Mouse (Mus musculus): ENCODE data around the gene Gmnn. TPM values are rescaled to one million over a fixed set of nuclear protein-coding genes. Genes with fewer than 3 reads are reported as not detected.

Gene Gmnn
- polyA plus RNA-seq, 1 experiment = not detected

GRCm38 (mm10) chr13:24741028-24741427 lies 20.7 kb downstream of the Gmnn start, which contains the start of gene Armh2:
Gene Armh2, plus strand, starts transcription at chr13:24741232.
- H3K4me1 ChIP-seq (ENCODE audit: control insufficient read depth, insufficient read depth, low read length) = peaks cover 5% of the 10 kb centered on the region; the same call in 1 of the 2 replicates
- H3K27ac ChIP-seq (ENCODE audit: insufficient read depth, low read depth, low read length) = no peak within 1 kb of the TSS
- TF ChIP-seq CTCF (IDR thresholded peaks at IDR 0.05; ENCODE audit: insufficient read depth, low read depth, low read length) = no peak
- no peak for TF ChIP-seq POLR2A (IDR thresholded peaks at IDR 0.05; ENCODE audit: insufficient read depth, low read depth, low read length)
- no peak within 1 kb of the TSS for H3K4me3 ChIP-seq (ENCODE audit: insufficient read depth, low read depth, low read length)
- WGBS = 84% methylated on average over 10 of the region's 10 CpGs

- WGBS = 77% methylated on average over 6 of the region's 6 CpGs
- Histone ChIP-seq H3K4me3 (ENCODE audit: insufficient read depth, low read depth, low read length) (no peak overlapping the region), H3K4me1 (ENCODE audit: control insufficient read depth, insufficient read depth, low read length) (no peaks in the 10 kb centered on the region), H3K27ac (ENCODE audit: insufficient read depth, low read depth, low read length) (no peak overlapping the region)
- no peak for TF ChIP-seq CTCF (IDR thresholded peaks at IDR 0.05; ENCODE audit: insufficient read depth, low read depth, low read length)
- TF ChIP-seq POLR2A (IDR thresholded peaks at IDR 0.05; ENCODE audit: insufficient read depth, low read depth, low read length) = no peak
Observed at GRCm38 (mm10) chr13:24735608-24736131, 26.1 kb downstream of the Gmnn start.

- Histone ChIP-seq H3K4me1 (ENCODE audit: control insufficient read depth, insufficient read depth, low read length) (no peaks in the 10 kb centered on the region), H3K4me3 (ENCODE audit: insufficient read depth, low read depth, low read length) (no peak overlapping the region), H3K27ac (ENCODE audit: insufficient read depth, low read depth, low read length) (no peak overlapping the region)
- TF ChIP-seq CTCF (IDR thresholded peaks at IDR 0.05; ENCODE audit: insufficient read depth, low read depth, low read length) = no peak
- no peak for TF ChIP-seq POLR2A (IDR thresholded peaks at IDR 0.05; ENCODE audit: insufficient read depth, low read depth, low read length)
- WGBS = 71% methylated on average over 5 of the region's 5 CpGs
Observed at GRCm38 (mm10) chr13:24734502-24734901, 27.2 kb downstream of the Gmnn start.

- 84% methylated on average over 5 of the region's 5 CpGs for WGBS
Observed at GRCm38 (mm10) chr13:24729128-24729527, 32.6 kb downstream of the Gmnn start.

GRCm38 (mm10) chr13:24724395-24724759 lies 37.3 kb downstream of the Gmnn start:
- Histone ChIP-seq H3K27ac (ENCODE audit: insufficient read depth, low read depth, low read length) (no peak overlapping the region), H3K4me3 (ENCODE audit: insufficient read depth, low read depth, low read length) (no peak overlapping the region), H3K4me1 (ENCODE audit: control insufficient read depth, insufficient read depth, low read length) (no peaks in the 10 kb centered on the region)
- WGBS = 40% methylated on average over 4 of the region's 4 CpGs
- TF ChIP-seq CTCF (IDR thresholded peaks at IDR 0.05; ENCODE audit: insufficient read depth, low read depth, low read length) = no peak
- no peak for TF ChIP-seq POLR2A (IDR thresholded peaks at IDR 0.05; ENCODE audit: insufficient read depth, low read depth, low read length)

More at GRCm38 (mm10) chr13:24729128-24729527, 32.6 kb downstream of the Gmnn start:
- TF ChIP-seq CTCF (IDR thresholded peaks at IDR 0.05; ENCODE audit: insufficient read depth, low read depth, low read length) = no peak
- no peak for TF ChIP-seq POLR2A (IDR thresholded peaks at IDR 0.05; ENCODE audit: insufficient read depth, low read depth, low read length)
- Histone ChIP-seq H3K4me1 (ENCODE audit: control insufficient read depth, insufficient read depth, low read length) (no peaks in the 10 kb centered on the region), H3K4me3 (ENCODE audit: insufficient read depth, low read depth, low read length) (no peak overlapping the region), H3K27ac (ENCODE audit: insufficient read depth, low read depth, low read length) (no peak overlapping the region)

- TF ChIP-seq CTCF (IDR thresholded peaks at IDR 0.05; ENCODE audit: insufficient read depth, low read depth, low read length) (no peak), POLR2A (IDR thresholded peaks at IDR 0.05; ENCODE audit: insufficient read depth, low read depth, low read length) (no peak)
- 46% methylated on average over 8 of the region's 8 CpGs for WGBS
- Histone ChIP-seq H3K4me3 (ENCODE audit: insufficient read depth, low read depth, low read length) (no peak overlapping the region), H3K27ac (ENCODE audit: insufficient read depth, low read depth, low read length) (no peak overlapping the region), H3K4me1 (ENCODE audit: control insufficient read depth, insufficient read depth, low read length) (no peaks in the 10 kb centered on the region)
Observed at GRCm38 (mm10) chr13:24723699-24724394, 37.9 kb downstream of the Gmnn start.

GRCm38 (mm10) chr13:24721502-24721901 lies 40.2 kb downstream of the Gmnn start:
- no peaks in the 10 kb centered on the region for H3K4me1 ChIP-seq (ENCODE audit: control insufficient read depth, insufficient read depth, low read length)
- 77% methylated on average over 10 of the region's 10 CpGs for WGBS
- no peak overlapping the region for H3K4me3 ChIP-seq (ENCODE audit: insufficient read depth, low read depth, low read length)
- no peak for TF ChIP-seq POLR2A (IDR thresholded peaks at IDR 0.05; ENCODE audit: insufficient read depth, low read depth, low read length)
- TF ChIP-seq CTCF (IDR thresholded peaks at IDR 0.05; ENCODE audit: insufficient read depth, low read depth, low read length) = no peak
- no peak overlapping the region for H3K27ac ChIP-seq (ENCODE audit: insufficient read depth, low read depth, low read length)

- WGBS = 80% methylated on average over 7 of the region's 7 CpGs
- Histone ChIP-seq H3K4me1 (ENCODE audit: control insufficient read depth, insufficient read depth, low read length) (no peaks in the 10 kb centered on the region), H3K4me3 (ENCODE audit: insufficient read depth, low read depth, low read length) (no peak overlapping the region), H3K27ac (ENCODE audit: insufficient read depth, low read depth, low read length) (no peak overlapping the region)
- TF ChIP-seq POLR2A (IDR thresholded peaks at IDR 0.05; ENCODE audit: insufficient read depth, low read depth, low read length) (no peak), CTCF (IDR thresholded peaks at IDR 0.05; ENCODE audit: insufficient read depth, low read depth, low read length) (no peak)
Observed at GRCm38 (mm10) chr13:24717677-24718076, 44.0 kb downstream of the Gmnn start.

GRCm38 (mm10) chr13:24716441-24716840 lies 45.3 kb downstream of the Gmnn start:
- TF ChIP-seq POLR2A (IDR thresholded peaks at IDR 0.05; ENCODE audit: insufficient read depth, low read depth, low read length) (no peak), CTCF (IDR thresholded peaks at IDR 0.05; ENCODE audit: insufficient read depth, low read depth, low read length) (no peak)
- no peak overlapping the region for H3K4me3 ChIP-seq (ENCODE audit: insufficient read depth, low read depth, low read length)
- no peak overlapping the region for H3K27ac ChIP-seq (ENCODE audit: insufficient read depth, low read depth, low read length)
- 91% methylated on average over 9 of the region's 9 CpGs for WGBS
- no peaks in the 10 kb centered on the region for H3K4me1 ChIP-seq (ENCODE audit: control insufficient read depth, insufficient read depth, low read length)
